Mouse (Mus musculus): ENCODE measurements around the gene Pla2g16.

Pla2g16 gene

DNA sequence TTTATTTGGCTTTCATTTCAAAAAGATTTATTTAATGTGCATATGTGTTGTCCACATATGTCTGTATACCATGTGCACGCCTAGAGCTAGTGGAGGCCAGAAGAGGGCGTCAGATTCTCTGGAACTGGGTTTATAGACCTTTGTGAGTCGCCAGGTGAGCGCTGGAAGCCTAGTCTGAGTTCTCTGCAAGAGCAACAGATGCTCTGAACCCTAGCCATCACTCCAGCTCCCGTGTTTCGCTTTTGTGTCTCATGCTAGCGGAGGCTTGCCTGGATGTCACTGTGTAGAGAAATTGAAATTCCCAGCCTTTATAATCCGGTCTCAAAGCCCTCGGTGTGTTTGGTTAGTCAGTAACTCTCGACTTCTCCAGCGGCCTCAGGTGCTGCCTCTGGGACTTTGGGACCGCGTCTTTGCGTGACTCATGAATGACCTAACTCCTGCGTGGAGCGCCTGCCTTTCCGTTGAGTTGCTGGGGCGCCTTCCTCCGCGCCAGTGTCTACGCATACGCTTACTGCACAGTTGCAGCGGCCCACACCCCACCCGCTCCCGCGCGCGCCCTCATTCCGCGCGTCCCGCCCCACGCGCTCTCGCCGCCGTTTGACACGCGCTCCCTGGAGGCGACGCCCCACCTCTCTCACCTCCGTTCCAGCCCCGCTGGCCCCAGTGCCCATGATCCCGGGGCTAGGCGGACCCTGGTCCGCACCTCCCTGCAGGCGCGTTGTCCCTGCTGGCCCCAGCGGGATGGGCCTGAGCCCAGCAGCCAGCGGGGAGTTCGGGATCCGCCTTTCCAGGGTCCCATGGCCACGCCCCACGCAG lies 54.9 kb downstream of the Pla2g16 start, which contains the start of gene Hrasls5:
Gene Hrasls5, plus strand, starts transcription at position 600 of the 816 bp plus-strand sequence.
- in situ Hi-C loops (cut with MseI, MboI): no loop called here

DNA sequence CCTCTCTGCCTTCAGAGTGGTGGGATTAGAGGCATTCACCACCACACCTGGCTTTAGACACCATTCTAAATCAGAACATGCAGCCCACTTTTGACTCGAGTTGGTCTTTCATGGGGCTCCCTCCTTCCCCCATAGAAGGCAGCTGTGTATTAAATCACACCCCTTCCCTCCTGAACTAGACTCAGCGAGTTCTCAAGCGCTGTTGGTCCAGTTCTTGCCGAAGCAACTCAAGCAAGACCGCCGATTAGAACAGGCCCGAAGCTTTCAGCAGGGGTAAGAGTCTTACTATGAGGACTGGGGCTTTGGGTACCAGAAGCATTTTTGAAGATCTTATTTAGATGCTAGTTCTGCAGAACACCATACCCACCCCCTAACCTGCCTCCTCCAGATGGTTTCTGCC lies 55.9 kb downstream of the Pla2g16 start:
- in situ Hi-C loops (cut with MseI, MboI): no loop called here

DNA sequence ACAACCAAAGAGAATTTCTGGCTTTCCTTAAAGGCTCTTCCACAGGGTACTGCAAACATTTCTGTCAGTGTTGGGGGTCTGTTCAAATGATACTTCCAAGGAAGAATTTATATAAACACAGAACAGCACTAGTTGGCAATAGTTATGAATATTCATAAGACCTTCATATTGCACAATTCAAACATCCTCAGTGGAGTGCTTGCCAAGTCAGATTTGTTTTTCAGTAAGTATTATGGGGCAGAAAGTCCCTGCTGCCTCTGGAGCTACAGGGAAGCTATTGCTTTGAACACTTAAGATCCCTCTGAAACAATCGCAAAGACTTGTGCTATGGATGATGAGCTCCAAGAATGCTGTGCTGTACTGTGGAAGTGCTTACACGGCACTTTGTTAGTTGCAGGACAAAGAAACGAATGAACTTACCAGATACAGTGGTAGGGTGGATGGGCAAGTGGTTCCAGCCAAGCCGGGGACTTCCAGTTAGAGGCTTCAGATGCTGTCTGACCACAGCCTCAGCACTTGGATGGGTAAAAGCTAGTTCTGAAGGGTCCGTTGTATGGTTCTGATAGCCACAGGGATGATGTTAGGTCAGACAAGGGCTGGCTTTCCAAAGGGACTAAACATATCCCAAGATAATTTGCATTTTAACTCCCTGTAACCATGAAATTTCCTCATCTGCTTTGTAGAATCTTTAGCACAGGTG lies 59.1 kb downstream of the Pla2g16 start:
- in situ Hi-C loops (cut with MseI, MboI): no loop called here

DNA sequence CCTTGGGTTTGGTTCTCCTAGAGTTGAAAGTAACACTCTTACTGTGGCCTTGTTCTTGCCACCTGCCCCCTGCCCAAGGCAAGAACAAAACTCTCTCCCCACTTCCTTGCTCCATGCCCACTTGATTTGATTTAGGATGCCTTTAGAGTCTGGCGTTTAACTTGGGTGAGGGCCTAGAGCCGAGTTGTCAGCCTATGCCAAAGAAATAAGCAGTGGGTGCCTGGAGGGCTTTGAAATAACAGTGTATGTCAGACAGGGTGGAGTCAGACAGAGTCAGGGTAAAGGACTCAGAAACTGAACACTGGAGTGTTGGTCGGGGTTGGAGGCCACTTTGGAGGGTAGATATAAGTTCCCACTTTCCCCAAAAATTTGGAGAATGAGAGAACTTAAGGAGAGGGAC lies 59.8 kb downstream of the Pla2g16 start:
- in situ Hi-C loops (cut with MseI, MboI): no loop called here

DNA sequence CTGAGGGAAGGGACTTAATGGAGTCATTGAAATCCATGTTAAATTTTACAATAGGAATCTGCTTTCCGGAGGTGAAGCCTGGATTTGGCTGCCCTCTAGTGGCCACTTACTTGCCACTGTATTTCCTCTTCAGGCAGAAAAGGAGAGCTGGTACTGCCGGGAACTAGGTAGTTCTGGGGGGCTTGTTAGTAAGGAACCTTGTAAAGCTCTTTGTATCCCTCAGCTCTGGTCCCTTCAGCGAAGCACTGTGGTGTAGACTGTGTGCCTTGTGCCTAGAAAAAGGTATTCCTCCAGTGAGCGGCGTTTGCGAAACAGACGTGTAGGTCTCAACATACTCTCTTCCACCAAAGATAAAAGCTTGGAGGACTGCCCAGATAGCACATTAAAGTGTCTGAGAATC lies 60.4 kb downstream of the Pla2g16 start:
- in situ Hi-C loops (cut with MseI, MboI): no loop called here

DNA sequence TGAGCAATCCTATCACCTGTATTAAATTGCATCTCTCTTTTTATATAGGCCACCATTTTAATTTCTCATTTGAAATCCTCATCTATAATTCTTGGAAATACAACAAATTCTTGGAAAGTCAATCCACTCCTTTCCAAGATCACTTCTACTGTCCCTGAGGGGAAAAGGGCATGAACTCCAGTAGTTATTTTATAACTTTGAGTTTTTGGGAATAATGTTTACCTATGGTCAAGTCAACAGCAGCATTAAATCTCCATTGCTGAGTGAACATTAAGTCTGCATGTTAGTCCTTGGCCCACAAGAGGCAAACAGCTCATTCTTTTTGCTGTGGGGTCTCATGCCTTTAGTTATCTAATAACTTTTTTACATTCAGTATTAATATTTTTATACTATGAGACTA lies 75.8 kb downstream of the Pla2g16 start:
- in situ Hi-C loops (cut with MseI, MboI): no loop called here

DNA sequence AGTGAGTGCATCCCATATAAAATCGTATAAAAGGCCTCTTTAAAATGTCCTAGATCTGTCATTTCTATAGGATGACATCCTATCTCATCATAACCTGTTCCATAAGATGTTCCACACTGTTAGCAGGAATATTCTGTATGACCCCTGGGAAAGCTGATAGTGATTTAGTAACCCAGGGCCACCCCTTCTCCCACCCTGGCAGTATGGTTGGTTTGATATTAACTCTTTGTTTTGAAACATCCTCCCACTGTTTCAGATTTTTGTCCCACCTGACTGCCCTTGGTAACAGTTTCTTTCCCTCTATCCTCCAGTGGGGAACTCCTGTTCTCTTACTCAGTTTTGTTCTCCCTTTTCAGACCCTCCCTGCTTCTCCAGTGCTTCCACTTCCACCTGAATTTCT lies 76.5 kb downstream of the Pla2g16 start:
- in situ Hi-C loops (cut with MseI, MboI): no loop called here

All from mouse trophoblast stem cell (cell line).